Mouse (Mus musculus) intestine, postnatal 0 days (tissue): ENCODE measurements around the gene Gm45140. TPM values are rescaled to one million over a fixed set of nuclear protein-coding genes. Genes with fewer than 3 reads are reported as not detected.

ENCODE experiments used
- ATAC-seq: fragments of 200-750 bp; cut with Nextera tagmentation; 2 replicates; pipeline ENCODE4 v1.8.0; 2017; ENCODE audit warnings: mild to moderate bottlenecking, moderate TSS enrichment, moderate library complexity
- H3K27ac ChIP-seq: fragments of 300-500 bp; sonication (generic); 2 replicates; pipeline ENCODE4 v1.5.1; 2014; ENCODE audit warnings: mild to moderate bottlenecking, low read depth, low read length, moderate library complexity
- H3K27me3 ChIP-seq: fragments of 300-500 bp; sonication (generic); replicated peaks from 2 replicates; pipeline ENCODE4 v1.6.1; 2014; ENCODE audit warnings: low read length, mixed read lengths; ENCODE audit not compliant: control insufficient read depth, insufficient read depth
- H3K36me3 ChIP-seq: fragments of 300-500 bp; sonication (generic); 2 replicates; pipeline ENCODE4 v1.6.1; 2014; ENCODE audit warnings: mild to moderate bottlenecking, moderate library complexity; ENCODE audit not compliant: control insufficient read depth, insufficient read depth
- H3K4me1 ChIP-seq: fragments of 300-500 bp; sonication (generic); replicated peaks from 2 replicates; pipeline ENCODE4 v1.6.1; 2014; ENCODE audit warnings: antibody characterized with exemption, low read length, mixed read lengths; ENCODE audit not compliant: control insufficient read depth, insufficient read depth
- H3K4me2 ChIP-seq: fragments of 300-500 bp; sonication (generic); replicated peaks from 2 replicates; pipeline ENCODE4 v1.6.1; 2014; ENCODE audit warnings: low read depth, mild to moderate bottlenecking, moderate library complexity
- H3K4me3 ChIP-seq: fragments of 300-500 bp; sonication (generic); 2 replicates; pipeline ENCODE4 v1.5.1; 2014; ENCODE audit warnings: low read depth, low read length
- H3K9ac ChIP-seq: fragments of 300-500 bp; sonication (generic); 2 replicates; pipeline ENCODE4 v1.6.1; 2014; ENCODE audit warnings: mild to moderate bottlenecking, low read depth, low read length
- H3K9me3 ChIP-seq: fragments of 300-500 bp; sonication (generic); 2 replicates; pipeline ENCODE4 v1.6.1; 2016; ENCODE audit warnings: mixed run types; ENCODE audit not compliant: control insufficient read depth
- CTCF ChIP-seq: sonication (generic); IDR thresholded peaks from 2 replicates; pipeline ENCODE4 v1.5.1; 2016; ENCODE audit warnings: low read depth, mild to moderate bottlenecking, control low read depth, antibody characterized with exemption, moderate library complexity
- WGBS: fragments of 180-500 bp; shearing (Covaris S2); extraction: QIAGEN DNeasy Blood & Tissue Kit; methylation state at CpG from one replicate; pipeline ENCODE4 v1.1.7; 2014; 5-methylcytosine and 5-hydroxymethylcytosine counted together
- polyA plus RNA-seq: library from polyadenylated mRNA; unstranded; fragments of >200 nt; fragmentation: Nextera tagmentation; extraction: Ambion mirVana; gene quantifications from 2 replicates; pipeline ENCODE4 v1.2.1, GENCODE M21; 2015

Gm45140 gene
- polyA plus RNA-seq, 1 experiment from 2014 or later: 2.0 TPM

GRCm38 (mm10) chr6:87804036-87804435, 31.6 kb downstream of the Gm45140 start:
- H3K9ac ChIP-seq: no peak overlapping the region
- H3K36me3 ChIP-seq: peaks cover 8% of the 10 kb centered on the region; the same call in 1 of the 2 replicates
- WGBS: 38% methylated on average over 1 of the region's 1 CpGs
- no peak overlapping the region for H3K27ac ChIP-seq
- H3K4me3 ChIP-seq: no peak overlapping the region
- no peak overlapping the region for H3K4me2 ChIP-seq
- H3K27me3 ChIP-seq: no peaks in the 10 kb centered on the region
- no peaks in the 10 kb centered on the region for H3K4me1 ChIP-seq
- no peaks in the 10 kb centered on the region for H3K9me3 ChIP-seq
- ATAC-seq: no peak
- no peak for TF ChIP-seq CTCF

DNA sequence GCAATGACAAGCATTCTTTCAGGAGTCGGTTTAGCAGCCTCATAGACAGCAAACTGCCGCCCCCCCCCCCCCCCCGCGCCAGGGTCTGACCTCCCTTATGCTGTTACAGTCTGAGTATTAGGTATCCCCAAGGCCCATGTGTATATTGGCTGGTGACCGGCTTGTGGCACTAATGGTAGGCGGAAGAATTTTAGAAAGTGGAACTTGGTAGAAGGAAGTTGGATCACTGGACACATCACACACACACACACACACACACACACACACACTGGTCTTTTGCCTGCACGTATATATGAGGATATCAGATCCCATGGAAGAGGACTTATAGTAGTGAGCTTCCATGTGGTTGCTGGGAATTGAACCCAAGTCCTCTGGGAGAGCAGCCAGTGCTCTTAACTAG, 33.1 kb downstream of the Gm45140 start:
- H3K4me1 ChIP-seq: no peaks in the 10 kb centered on the region
- ATAC-seq: no peak
- no peak overlapping the region for H3K4me2 ChIP-seq
- H3K9me3 ChIP-seq: no peaks in the 10 kb centered on the region
- H3K36me3 ChIP-seq: peaks cover 8% of the 10 kb centered on the region; the same call in 1 of the 2 replicates
- WGBS: 85% methylated on average over 7 of the region's 7 CpGs
- H3K27ac ChIP-seq: no peak overlapping the region
- no peak overlapping the region for H3K9ac ChIP-seq
- H3K4me3 ChIP-seq: no peak overlapping the region
- TF ChIP-seq CTCF: no peak
- H3K27me3 ChIP-seq: no peaks in the 10 kb centered on the region

DNA sequence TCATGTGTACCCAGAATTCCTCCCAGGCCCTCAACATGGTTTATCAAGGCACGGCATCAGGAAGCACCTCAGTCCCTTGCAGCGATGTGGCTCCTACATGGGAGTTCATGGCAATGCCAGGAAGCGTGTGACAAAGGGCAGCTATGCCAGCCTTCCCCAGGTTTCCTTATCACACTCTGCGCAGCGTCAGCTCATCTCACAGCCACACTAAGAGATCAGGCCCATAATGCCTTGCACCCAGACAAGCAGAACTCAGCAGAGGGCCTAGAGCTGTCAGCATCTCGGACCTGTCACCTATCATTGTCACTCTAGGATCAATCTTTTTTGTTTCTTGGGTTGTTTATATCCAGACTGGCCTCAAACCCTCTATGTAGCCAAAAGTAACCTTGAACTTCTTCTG, 36.0 kb downstream of the Gm45140 start:
- no peak overlapping the region for H3K9ac ChIP-seq
- no peak for ATAC-seq
- no peaks in the 10 kb centered on the region for H3K27me3 ChIP-seq
- 82% methylated on average over 6 of the region's 6 CpGs for WGBS
- H3K4me1 ChIP-seq: no peaks in the 10 kb centered on the region
- no peak for TF ChIP-seq CTCF
- H3K4me2 ChIP-seq: no peak overlapping the region
- H3K36me3 ChIP-seq: peaks cover 9% of the 10 kb centered on the region; the same call in 1 of the 2 replicates
- H3K9me3 ChIP-seq: no peaks in the 10 kb centered on the region
- no peak overlapping the region for H3K27ac ChIP-seq
- H3K4me3 ChIP-seq: no peak overlapping the region

- peaks cover 30% of the 10 kb centered on the region for H3K36me3 ChIP-seq
- H3K27me3 ChIP-seq: no peaks in the 10 kb centered on the region
- no peak for ATAC-seq
- no peak overlapping the region for H3K27ac ChIP-seq
- H3K9me3 ChIP-seq: no peaks in the 10 kb centered on the region
- no peaks in the 10 kb centered on the region for H3K4me1 ChIP-seq
- no peak overlapping the region for H3K9ac ChIP-seq
- TF ChIP-seq CTCF: no peak
- H3K4me3 ChIP-seq: no peak overlapping the region
- whole genome bisulfite sequencing: 33% methylated on average over 2 of the region's 2 CpGs
- no peak overlapping the region for H3K4me2 ChIP-seq
Observed at GRCm38 (mm10) chr6:87797321-87797720, 38.3 kb downstream of the Gm45140 start.

DNA sequence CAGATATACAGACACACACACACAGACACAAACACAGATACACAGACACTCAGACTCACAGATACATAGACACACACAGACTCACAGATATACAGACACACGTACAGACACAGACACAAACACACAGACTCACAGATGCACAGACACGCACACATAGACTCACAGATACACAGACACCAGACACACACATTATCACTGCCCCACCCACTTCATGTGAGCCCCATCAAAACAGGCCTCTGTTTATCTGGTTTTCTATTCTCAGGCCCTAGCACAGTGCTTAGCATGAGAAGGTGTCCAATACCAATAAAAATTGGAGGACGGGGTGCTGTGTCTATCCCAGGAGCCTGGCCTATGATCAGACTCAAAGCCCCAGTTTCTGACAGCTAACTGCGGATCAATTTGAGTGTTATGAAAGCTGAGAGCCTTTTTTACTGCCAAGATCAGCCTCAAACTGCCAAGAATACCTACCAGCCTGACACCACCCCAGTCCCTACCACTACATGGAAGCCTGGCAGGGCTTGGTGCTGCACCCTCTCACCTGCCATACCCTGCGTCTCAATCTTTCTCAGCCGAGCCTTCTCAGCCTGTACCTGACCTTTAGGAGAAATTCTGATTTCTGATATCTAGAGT, 39.2 kb downstream of the Gm45140 start:
- Histone ChIP-seq H3K27ac (no peak overlapping the region), H3K4me1 (no peaks in the 10 kb centered on the region), H3K36me3 (peaks cover 35% of the 10 kb centered on the region), H3K4me3 (no peak overlapping the region), H3K4me2 (no peak overlapping the region), H3K27me3 (no peaks in the 10 kb centered on the region), H3K9ac (no peak overlapping the region), H3K9me3 (no peaks in the 10 kb centered on the region)
- ATAC-seq: no peak
- WGBS: 80% methylated on average over 6 of the region's 6 CpGs
- no peak for TF ChIP-seq CTCF

DNA sequence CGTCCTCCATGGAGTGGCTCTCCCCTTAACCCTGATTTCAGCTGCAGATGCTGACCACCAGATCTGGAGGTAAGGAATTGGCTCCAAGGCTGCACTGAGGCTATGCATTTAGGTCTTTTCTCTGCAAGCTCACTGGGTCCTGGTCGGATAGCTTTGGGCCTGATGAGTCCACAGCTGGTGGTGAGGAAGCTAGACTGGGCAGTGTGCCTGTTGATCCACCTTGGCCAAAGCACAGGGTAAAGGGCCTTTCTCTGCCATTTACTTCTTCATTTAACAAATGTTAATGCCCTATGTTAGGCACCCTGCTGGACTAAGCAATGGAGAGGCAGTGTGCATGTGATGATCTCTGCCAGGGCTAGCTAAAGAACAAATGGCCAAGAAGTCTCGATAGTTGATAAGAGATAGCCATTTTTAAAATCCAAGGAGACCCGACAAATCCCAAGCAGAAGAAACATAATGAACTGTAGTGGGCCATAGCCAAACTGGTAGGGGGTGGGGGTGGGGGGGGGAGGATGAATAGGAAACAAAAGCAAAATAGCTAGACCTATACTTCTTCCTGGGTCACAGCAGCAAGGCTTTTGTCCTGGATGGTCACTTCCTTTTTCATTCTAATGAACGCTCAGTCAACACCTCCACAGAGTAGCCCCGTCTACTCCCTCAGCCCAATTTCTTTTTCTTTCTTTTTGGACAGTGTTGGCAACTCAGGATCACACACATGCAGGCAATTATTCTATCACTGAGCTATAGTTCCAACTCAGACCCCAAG, 40.0 kb downstream of the Gm45140 start:
- Histone ChIP-seq H3K4me1 (peaks cover 1% of the 10 kb centered on the region; the same call in 1 of the 2 replicates), H3K4me2 (no peak overlapping the region), H3K4me3 (no peak overlapping the region), H3K9ac (no peak overlapping the region), H3K27ac (no peak overlapping the region), H3K36me3 (peaks cover 29% of the 10 kb centered on the region), H3K27me3 (no peaks in the 10 kb centered on the region), H3K9me3 (no peaks in the 10 kb centered on the region)
- no peak for TF ChIP-seq CTCF
- ATAC-seq: no peak
- WGBS: 74% methylated on average over 6 of the region's 6 CpGs
